Mouse (Mus musculus) left cerebral cortex, postnatal 4 days (tissue): ENCODE results near the gene Gdf3. TPM values are rescaled to one million over a fixed set of nuclear protein-coding genes. Genes with fewer than 3 reads are reported as not detected.
"Not testable (repeated sequence)": the region's sequence is repeated elsewhere in the genome, so short reads cannot be mapped to it uniquely, and the experiment has no call there.

Experiments
- DNase-seq: peaks from one replicate; pipeline ENCODE4 v3.0.0-alpha.2; 2022
- intact Hi-C: fragments of 180-260 bp; cut with DNase I; formaldehyde crosslinking; loops from one replicate; pipeline ENCODE4 v1.15.1; 2025
- total RNA-seq, 2 experiments: library from RNA; stranded (reverse); gene quantifications; 2 replicates each; pipeline ENCODE4 v1.2.3; 2021

Gene Gdf3
- total RNA-seq, 2 experiments from 2014 or later, result not detected

DNA sequence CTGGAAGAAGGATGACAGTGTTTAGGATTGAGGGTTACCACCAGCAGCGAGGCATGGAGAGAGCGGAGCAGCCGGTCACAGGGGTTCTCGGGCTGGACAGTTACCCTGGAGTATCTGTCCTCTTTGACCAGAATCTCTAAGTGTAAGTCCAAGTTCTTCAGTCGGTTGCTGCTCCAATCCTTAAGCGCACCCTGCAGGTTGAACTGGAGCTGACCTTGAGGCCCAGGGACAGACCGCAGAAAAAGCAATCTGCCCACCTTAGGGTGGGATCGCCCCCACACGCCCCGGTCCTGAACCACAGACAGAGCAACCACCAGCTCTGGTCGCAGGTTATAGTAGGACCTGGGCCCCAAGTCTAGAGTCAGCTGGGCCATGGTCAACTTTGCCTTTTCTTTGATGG lies 3.2 kb downstream of the Gdf3 start:
- intact Hi-C loops, result no loop called here
- DNase-seq, result no peak

DNA sequence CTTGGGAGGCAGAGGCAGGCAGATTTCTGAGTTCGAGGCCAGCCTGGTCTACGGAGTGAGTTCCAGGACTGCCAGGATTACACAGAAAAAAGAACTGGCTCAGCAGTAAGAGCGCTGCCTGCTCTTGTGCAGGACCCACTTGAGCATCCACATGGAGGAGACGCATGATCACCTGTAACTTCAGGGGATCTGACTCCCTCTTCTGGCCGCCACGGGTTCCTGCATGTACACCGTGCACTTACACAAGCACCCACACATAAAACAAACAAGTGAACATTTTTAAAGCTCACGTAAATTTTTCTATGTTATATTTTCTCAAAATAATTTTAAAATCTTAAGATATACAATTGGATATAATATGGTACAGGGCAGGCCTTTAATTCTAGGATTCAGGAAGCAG lies 4.4 kb downstream of the Gdf3 start:
- intact Hi-C loops, result no loop called here
- no peak for DNase-seq

DNA sequence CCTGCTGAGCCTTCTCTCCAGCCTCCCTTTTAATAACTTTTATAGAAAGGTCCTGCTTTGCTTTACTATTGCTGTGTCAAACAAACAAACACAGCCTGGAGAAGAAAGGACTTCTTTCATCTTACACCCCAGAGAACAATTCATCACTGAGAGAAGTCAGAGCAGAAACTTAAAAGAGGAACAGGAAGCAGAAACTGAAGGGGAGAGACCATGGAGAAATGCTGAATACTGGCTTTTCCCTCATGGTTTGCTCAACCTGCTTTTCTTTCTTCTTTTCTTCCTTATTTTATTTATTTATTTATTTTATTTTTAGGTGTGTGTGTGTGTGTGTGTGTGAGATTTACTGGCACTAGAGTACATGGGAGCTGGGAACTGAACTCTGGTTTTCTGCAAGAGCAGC lies 5.6 kb downstream of the Gdf3 start:
- intact Hi-C loops, result no loop called here
- DNase-seq, result no peak

DNA sequence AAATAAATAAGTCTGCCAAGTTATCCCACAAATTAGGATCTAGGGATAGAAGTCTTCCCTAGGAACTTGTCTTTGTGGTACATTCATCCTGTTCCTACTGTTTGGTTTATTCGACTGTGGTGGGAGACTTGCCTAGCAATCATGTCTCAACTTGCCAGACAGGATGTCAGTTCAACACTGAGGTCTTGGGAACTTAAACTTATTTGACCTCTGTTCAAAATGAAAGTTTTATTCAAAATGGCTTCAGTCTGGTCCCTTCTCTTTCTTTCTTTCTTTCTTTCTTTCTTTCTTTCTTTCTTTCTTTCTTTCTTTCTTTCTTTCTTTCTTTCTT lies 6.9 kb downstream of the Gdf3 start:
- no peak for DNase-seq
- intact Hi-C loops, result no loop called here

DNA sequence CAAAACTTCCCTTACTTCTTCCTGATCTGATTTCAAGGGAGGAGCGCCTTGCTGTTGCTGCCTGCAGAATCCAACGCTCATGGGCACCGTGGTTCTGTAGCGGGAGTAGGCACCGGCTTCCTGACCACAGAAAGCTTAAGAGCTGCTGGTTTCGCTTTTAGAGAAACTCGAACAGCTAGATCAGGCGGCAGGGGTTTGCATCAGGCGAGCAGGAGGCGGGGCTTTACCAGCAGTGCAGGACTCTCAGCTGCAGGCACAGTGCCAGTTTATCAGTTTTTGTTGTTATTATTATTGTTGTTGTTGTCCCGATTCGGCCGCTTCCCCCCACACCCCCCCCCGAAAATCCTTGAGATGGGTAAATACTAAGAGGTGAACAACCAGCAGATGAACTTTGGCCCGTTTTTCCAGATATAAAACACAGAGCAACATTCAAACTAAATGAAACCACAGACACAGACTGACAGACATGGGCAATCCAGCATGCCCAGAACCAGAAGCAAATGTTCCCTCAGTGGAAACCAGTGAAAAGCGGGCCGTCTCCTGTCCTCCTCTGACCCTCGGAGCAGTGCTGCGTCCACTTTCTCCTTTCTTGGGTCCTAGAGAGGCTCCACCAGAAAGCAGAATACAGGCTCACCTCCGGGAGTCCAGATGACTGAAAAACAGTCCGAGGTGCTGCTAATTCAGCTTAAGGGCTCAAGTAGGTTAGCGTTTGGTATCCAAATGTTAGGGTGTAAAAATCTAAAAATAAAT lies 7.5 kb downstream of the Gdf3 start, which contains the start of gene Apobec1:
Apobec1 (minus strand) TSS at position 203 of the 750 bp plus-strand sequence.
- intact Hi-C loops, result no loop called here

DNA sequence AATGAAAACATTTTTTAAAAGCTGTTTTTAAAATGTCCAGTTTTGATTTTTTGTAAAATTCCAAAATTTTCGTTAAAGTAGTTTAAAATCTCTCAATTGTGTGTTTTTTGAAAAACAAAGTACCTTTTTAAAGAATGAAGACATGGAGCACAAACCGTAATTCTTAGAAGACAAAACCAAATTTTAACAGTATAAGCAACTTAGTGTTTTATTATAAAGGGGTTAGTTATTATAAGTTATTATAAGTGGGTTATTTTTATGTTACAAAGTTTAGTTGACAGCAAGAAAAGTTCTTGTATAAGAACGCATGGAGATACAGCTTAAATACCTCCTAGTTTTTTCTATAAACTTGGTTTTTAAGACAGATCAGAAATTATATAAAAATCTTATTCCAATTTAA lies 8.3 kb downstream of the Gdf3 start:
- DNase-seq, result no peak

More for the DNA sequence above, 7.5 kb downstream of the Gdf3 start, which contains the start of gene Apobec1:
- peak; percentile 55 for DNase-seq

GRCm38 (mm10) chr6:122601031-122601430 lies 8.9 kb downstream of the Gdf3 start:
- DNase-seq, result no peak
- intact Hi-C loops, result no loop called here

More for the DNA sequence above, 8.3 kb downstream of the Gdf3 start:
- intact Hi-C loops, result no loop called here

DNA sequence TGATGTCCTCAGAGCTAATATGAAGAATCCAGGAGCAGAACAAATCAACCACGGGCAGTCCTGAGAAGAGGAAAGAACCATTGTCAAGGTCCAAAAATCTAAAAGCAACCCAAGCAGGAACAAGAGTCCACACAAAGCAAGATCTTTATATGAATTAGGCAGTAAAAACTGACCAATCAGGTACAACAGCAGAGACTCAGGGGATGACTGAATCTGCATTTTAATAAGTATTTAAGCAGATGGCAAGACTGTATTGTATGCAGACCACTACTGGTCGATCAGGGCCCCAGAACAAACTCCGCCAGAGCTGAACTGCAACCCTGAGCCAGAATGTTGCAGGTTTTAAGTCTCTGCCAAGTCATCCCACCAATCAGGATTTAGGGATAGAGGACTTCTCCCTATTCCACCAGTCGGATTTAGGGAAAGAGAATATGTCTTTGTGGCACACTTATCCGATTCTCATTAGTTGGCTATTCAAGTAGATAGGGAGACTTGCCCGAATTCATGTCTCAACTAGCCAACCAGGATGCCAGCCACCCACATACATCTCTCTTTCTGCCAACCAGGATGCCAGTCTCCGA lies 9.7 kb downstream of the Gdf3 start:
- DNase-seq, result no peak
- intact Hi-C loops, result no loop called here

GRCm38 (mm10) chr6:122599054-122599737 lies 10.7 kb downstream of the Gdf3 start:
- no peak for DNase-seq
- intact Hi-C loops, result no loop called here

- no peak for DNase-seq
- intact Hi-C loops, result no loop called here
Observed at GRCm38 (mm10) chr6:122598436-122598835, 11.5 kb downstream of the Gdf3 start.

GRCm38 (mm10) chr6:122598014-122598413 lies 11.9 kb downstream of the Gdf3 start:
- intact Hi-C loops, result no loop called here
- DNase-seq, result no peak

- intact Hi-C loops, result no loop called here
- no peak for DNase-seq
Observed at GRCm38 (mm10) chr6:122596608-122597007, 13.3 kb downstream of the Gdf3 start.

DNA sequence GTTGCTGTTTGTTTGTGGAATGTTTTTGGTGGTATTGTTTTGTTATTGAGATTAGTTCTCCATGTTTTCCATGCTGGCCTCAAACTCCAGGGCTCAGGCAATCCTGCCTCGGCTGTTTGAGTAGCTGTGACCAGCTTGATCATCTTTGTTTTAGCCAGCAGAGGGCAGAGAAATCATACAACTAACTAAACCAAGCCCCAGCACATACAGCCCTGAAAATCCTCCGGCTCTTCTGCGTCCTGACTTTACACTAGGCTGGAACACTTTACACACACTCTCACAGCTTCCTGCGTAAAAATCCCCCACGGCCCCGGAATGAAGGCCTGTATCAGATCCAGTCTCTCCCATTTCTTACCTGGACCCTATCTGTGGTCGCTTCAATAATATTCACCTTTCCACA lies 14.2 kb downstream of the Gdf3 start:
- intact Hi-C loops, result no loop called here
- DNase-seq, result peak; percentile 19

DNA sequence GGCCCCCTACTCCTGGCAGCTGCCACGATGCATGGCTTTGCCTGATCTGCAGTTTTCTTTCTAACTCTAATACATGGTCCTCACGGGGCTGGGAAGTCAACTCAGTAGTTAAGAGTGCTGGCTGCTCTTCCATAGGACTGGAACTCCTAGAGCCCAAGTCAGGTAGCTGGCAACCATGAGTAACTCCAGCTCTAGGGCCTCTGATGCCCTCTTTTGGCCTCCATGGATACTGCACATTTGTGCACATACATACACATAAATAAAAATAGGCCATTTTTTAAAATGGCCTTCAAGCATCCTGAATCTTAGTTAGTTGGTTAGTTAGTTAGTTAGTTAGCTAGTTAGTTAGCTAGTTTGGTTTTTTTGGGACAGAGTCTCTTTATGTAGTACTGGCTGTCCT lies 17.0 kb downstream of the Gdf3 start:
- intact Hi-C loops, result no loop called here
- no peak for DNase-seq

DNA sequence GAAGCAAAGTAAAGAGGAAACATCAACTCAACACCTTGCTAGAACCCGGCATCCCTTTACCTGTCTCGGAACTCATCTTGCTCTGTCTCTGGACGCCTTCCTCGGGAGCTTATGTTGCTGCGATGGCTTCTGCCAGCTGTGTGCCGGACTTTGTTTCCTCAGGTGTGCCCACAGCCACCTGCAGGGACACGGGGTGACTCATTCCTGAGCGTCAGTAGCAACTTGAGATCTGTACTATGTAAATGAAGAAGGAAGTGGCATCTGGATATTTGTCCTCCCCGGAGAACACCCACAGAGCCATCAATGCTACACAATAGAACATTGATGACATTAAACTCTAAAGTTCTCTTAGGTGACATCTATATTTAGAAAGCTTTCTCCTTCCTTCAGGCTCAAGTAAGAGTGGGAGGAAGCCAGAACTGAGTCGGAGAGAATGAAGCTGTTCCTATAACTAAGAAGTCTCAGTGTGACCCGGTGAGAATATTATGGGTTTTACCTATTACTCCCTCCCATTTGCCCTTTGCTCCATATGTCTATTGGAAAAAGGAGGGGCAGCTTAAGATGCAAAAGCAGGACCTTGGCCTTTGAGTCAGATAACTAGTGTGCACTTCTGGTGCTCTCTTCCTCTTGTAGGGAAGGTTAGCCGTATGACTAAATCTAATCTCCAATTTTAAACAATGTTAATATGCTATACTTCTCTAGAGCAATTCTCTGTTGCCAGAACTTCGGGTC lies 18.7 kb downstream of the Gdf3 start:
- intact Hi-C loops, result no loop called here
- no peak for DNase-seq

- no peak for DNase-seq
- intact Hi-C loops, result no loop called here
Observed at GRCm38 (mm10) chr6:122579086-122579485, 30.8 kb downstream of the Gdf3 start.

GRCm38 (mm10) chr6:122577030-122577429 lies 32.9 kb downstream of the Gdf3 start:
- intact Hi-C loops, result no loop called here
- DNase-seq, result no peak

GRCm38 (mm10) chr6:122575037-122575436 lies 34.9 kb downstream of the Gdf3 start:
- intact Hi-C loops, DNase-seq: not testable (repeated sequence)

DNA sequence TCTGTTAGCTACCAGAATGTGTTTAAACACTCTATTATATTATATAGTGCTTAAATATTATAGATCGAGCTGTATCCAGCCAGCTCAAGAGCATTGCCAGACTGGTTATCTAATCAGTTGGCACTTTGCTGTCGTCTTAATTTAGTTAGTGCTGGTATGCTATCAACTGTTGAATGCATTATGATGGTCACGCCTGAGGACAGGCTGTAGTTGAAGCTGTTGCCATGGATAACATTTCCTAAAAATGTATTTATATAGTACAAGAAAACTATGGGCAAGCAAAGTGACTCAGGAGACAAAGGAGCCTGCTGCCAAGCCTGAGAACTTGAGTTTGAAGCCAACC lies 38.3 kb downstream of the Gdf3 start:
- intact Hi-C loops, result no loop called here
- no peak for DNase-seq

- intact Hi-C loops, result no loop called here
- no peak for DNase-seq
Observed at GRCm38 (mm10) chr6:122570695-122571616, 38.9 kb downstream of the Gdf3 start.
